8 mouse cellular contexts compared by ENCODE assay signal in the genomic region with DNA sequence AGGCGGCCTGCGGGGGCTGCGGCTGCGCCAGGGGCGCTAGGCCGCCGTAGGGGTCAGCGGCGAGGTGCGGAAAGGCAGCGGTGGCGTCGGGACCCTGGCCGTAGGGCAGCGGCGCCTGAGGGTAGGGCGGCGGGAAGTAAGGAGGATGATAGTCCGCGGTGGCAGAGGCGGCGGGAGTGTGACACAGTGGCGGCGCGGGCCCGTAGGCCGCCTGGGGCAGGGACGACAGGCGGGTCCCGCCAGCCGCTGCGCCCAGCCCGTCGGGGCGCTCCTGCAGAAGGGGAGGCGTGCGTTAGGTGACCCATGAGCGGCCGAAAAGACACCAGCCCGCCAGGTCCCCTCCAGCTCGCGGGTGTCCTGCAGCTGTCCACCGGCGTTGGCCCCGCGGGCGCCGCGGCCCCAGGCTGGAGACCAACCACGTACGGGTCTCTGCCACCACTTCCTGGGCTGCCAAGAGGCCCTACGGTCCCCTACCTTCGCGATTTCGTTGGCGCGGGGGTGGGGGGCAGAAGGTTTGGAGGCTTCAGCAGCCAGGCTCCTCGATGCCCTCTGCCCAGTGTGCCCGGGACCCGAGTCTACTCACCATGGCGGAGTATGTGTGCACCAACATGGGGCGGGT. TPM values are rescaled to one million over a fixed set of nuclear protein-coding genes. Genes with fewer than 3 reads are reported as not detected.
A peak's percentile ranks its signal among the peaks of the same experiment; 100 is the strongest.
DNase-seq lines count a peak whose midpoint lies in the region; ATAC-seq and TF ChIP-seq lines count a peak whose summit lies in the region.

No protein-coding gene starts in this region.

- peaks cover 84% of the 10 kb centered on the region for H3K27me3 ChIP-seq in lung, embryonic 14.5 days (ENCODE audit: insufficient read depth, low read length)
- peaks cover 100% of the 10 kb centered on the region for H3K27me3 ChIP-seq in forebrain, embryonic 12.5 days
- H3K27me3 ChIP-seq in limb, embryonic 14.5 days (ENCODE audit: control insufficient read depth, insufficient read depth, low read length) = peaks cover 78% of the 10 kb centered on the region

- peaks cover 2% of the 10 kb centered on the region; the same call in 1 of the 2 replicates for H3K4me1 ChIP-seq in lung, embryonic 14.5 days (ENCODE audit: insufficient read depth)
- no peaks in the 10 kb centered on the region for H3K4me1 ChIP-seq in lung, adult 2 months (ENCODE audit: control insufficient read depth, insufficient read depth, low read length)
- H3K4me1 ChIP-seq in forebrain, embryonic 12.5 days = peaks cover 30% of the 10 kb centered on the region
- H3K4me1 ChIP-seq in limb, embryonic 14.5 days (ENCODE audit: control insufficient read depth, insufficient read depth, low read length) = 0 out of 2 replicates have a peak, but pooled peaks cover 3% of the 10 kb centered on the region
- peaks cover 17% of the 10 kb centered on the region for H3K4me1 ChIP-seq in olfactory bulb, adult 2 months (ENCODE audit: control insufficient read depth, insufficient read depth, low read length)

- H3K4me2 ChIP-seq in lung, embryonic 14.5 days = peak overlapping the region; percentile 56
- H3K4me2 ChIP-seq in forebrain, embryonic 12.5 days = peak overlapping the region; percentile 40
- H3K4me2 ChIP-seq in limb, embryonic 14.5 days (replicated peaks; ENCODE audit: low read depth, low read length, severe bottlenecking) = peak overlapping the region; percentile 38

- WGBS in lung, embryonic 14.5 days = 2% methylated on average over 62 of the region's 62 CpGs
- 3% methylated on average over 57 of the region's 62 CpGs for WGBS in lung, adult 2 months
- 1% methylated on average over 57 of the region's 62 CpGs for WGBS in forebrain, embryonic 12.5 days
- WGBS in limb, embryonic 14.5 days = 1% methylated on average over 42 of the region's 62 CpGs
- WGBS in olfactory bulb, adult 2 months = 1% methylated on average over 61 of the region's 62 CpGs

- no peak overlapping the region; the same call in 1 of the 2 replicates for H3K9ac ChIP-seq in lung, embryonic 14.5 days
- 0 out of 2 replicates have a peak overlapping the region, but pooled peaks have one; percentile 7 for H3K9ac ChIP-seq in forebrain, embryonic 12.5 days
- H3K9ac ChIP-seq in limb, embryonic 14.5 days (ENCODE audit: low read depth, low read length, severe bottlenecking) = peak overlapping the region; percentile 34; the same call in 1 of the 2 replicates

- H3K36me3 ChIP-seq in lung, embryonic 14.5 days (ENCODE audit: insufficient read depth) = no peaks in the 10 kb centered on the region
- no peaks in the 10 kb centered on the region for H3K36me3 ChIP-seq in forebrain, embryonic 12.5 days (replicated peaks)
- no peaks in the 10 kb centered on the region for H3K36me3 ChIP-seq in limb, embryonic 14.5 days (ENCODE audit: control insufficient read depth, insufficient read depth, low read length)

- peak; percentile 33; the same call in 1 of the 2 replicates for ATAC-seq in lung, embryonic 14.5 days (ENCODE audit: insufficient read depth)
- ATAC-seq in forebrain, embryonic 12.5 days (ENCODE audit: low FRiP score) = peak; percentile 39; the same call in 1 of the 2 replicates
- no peak for ATAC-seq in limb, embryonic 14.5 days (ENCODE audit: low FRiP score, low read depth)

- no peak for TF ChIP-seq POLR2A in lung, adult 2 months (IDR thresholded peaks at IDR 0.05; ENCODE audit: borderline replicate concordance, extremely low read depth, low read depth, low read length)
- no peak for TF ChIP-seq POLR2A in limb, embryonic 14.5 days (IDR thresholded peaks at IDR 0.05; ENCODE audit: borderline replicate concordance, extremely low read depth, insufficient read depth, insufficient read length)
- TF ChIP-seq POLR2A in olfactory bulb, adult 2 months (IDR thresholded peaks at IDR 0.05; ENCODE audit: insufficient read depth, low read depth, low read length) = no peak

- H3K27ac ChIP-seq in lung, embryonic 14.5 days (ENCODE audit: low read depth) = no peak overlapping the region
- no peak overlapping the region for H3K27ac ChIP-seq in forebrain, embryonic 12.5 days
- no peak overlapping the region for H3K27ac ChIP-seq in limb, embryonic 14.5 days (replicated peaks; ENCODE audit: low read depth, low read length)
- H3K27ac ChIP-seq in olfactory bulb, adult 2 months (ENCODE audit: insufficient read depth, low read depth, low read length) = no peak overlapping the region

- H3K4me3 ChIP-seq in lung, embryonic 14.5 days (ENCODE audit: low read depth, low read length) = peak overlapping the region; percentile 33
- no peak overlapping the region for H3K4me3 ChIP-seq in lung, adult 2 months (replicated peaks; ENCODE audit: extremely low read depth, low read depth, low read length)
- H3K4me3 ChIP-seq in forebrain, embryonic 12.5 days (replicated peaks) = peak overlapping the region; percentile 31
- peak overlapping the region; percentile 28 for H3K4me3 ChIP-seq in limb, embryonic 14.5 days (replicated peaks; ENCODE audit: low read length)
- peak overlapping the region; percentile 22; the same call in 1 of the 2 replicates for H3K4me3 ChIP-seq in olfactory bulb, adult 2 months (ENCODE audit: insufficient read depth, low read depth, low read length)

- no peak for TF ChIP-seq CTCF in lung, embryonic 14.5 days (IDR thresholded peaks at IDR 0.05; ENCODE audit: low read depth)
- TF ChIP-seq CTCF in lung, adult 2 months (IDR thresholded peaks at IDR 0.05; ENCODE audit: insufficient read depth, low read length) = no peak
- no peak for TF ChIP-seq CTCF in olfactory bulb, adult 2 months (IDR thresholded peaks at IDR 0.05; ENCODE audit: insufficient read depth, low read depth, low read length)

- H3K9me3 ChIP-seq in lung, embryonic 14.5 days (ENCODE audit: low read depth, low read length) = no peaks in the 10 kb centered on the region
- H3K9me3 ChIP-seq in forebrain, embryonic 12.5 days = no peaks in the 10 kb centered on the region
- H3K9me3 ChIP-seq in limb, embryonic 14.5 days (ENCODE audit: control insufficient read depth, low read length) = no peaks in the 10 kb centered on the region

- no peak for DNase-seq in lung, embryonic 14.5 days
- DNase-seq in lung, adult 2 months = no peak
- DNase-seq in limb, embryonic 14.5 days (ENCODE audit: low spot score) = no peak
- DNase-seq in T-cell, adult 2 months (ENCODE audit: low spot score) = no peak
- DNase-seq in embryo, embryonic 10 days (ENCODE audit: low spot score) = no peak
- DNase-seq in right cerebral cortex, adult 18-20 months = no peak

RNA-seq across cellular contexts. Expression of gene Tfap2e, which starts 0.5 kb away (rescaled TPM):
- not detected in 2 replicates for polyA plus RNA-seq in lung, embryonic 14.5 days (2014; fragmentation: Nextera tagmentation; extraction: Ambion mirVana)
- 0.28 TPM in 1 of 2 replicates, not detected in the other for polyA plus RNA-seq in lung, adult 2 months (2012; rRNA removed)
- 0.87 and 1.2 TPM in 2 replicates for polyA plus RNA-seq in forebrain, embryonic 12.5 days (2016; fragmentation: Nextera tagmentation; extraction: Ambion mirVana)
- 0.48 and 0.53 TPM in 2 replicates for polyA plus RNA-seq in limb, embryonic 14.5 days (2012; rRNA removed)
- 0.34 and 0.46 TPM in 2 replicates for polyA plus RNA-seq in limb, embryonic 14.5 days (2014; fragmentation: Nextera tagmentation; extraction: Ambion mirVana)
- polyA plus RNA-seq in olfactory bulb, adult 2 months (2012; ENCODE audit: insufficient read depth, insufficient read length, low replicate concordance, missing spikeins) = not detected in 2 replicates

RNA-seq across cellular contexts. Expression of gene Ncdn, which starts 17.7 kb away (rescaled TPM):
- polyA plus RNA-seq in lung, embryonic 14.5 days (2014; fragmentation: Nextera tagmentation; extraction: Ambion mirVana) = 28.7 and 30.4 TPM in 2 replicates
- 31.5 and 31.9 TPM in 2 replicates for polyA plus RNA-seq in lung, adult 2 months (2012; rRNA removed)
- 46.4 and 52.3 TPM in 2 replicates for polyA plus RNA-seq in forebrain, embryonic 12.5 days (2016; fragmentation: Nextera tagmentation; extraction: Ambion mirVana)
- polyA plus RNA-seq in limb, embryonic 14.5 days (2012; rRNA removed) = 39.0 and 51.9 TPM in 2 replicates
- 29.1 and 29.8 TPM in 2 replicates for polyA plus RNA-seq in limb, embryonic 14.5 days (2014; fragmentation: Nextera tagmentation; extraction: Ambion mirVana)
- polyA plus RNA-seq in olfactory bulb, adult 2 months (2012; ENCODE audit: insufficient read depth, insufficient read length, low replicate concordance, missing spikeins) = 194 and 284 TPM in 2 replicates

RNA-seq across cellular contexts. Expression of gene AU040320, which starts 17.9 kb away (rescaled TPM):
- polyA plus RNA-seq in lung, embryonic 14.5 days (2014; fragmentation: Nextera tagmentation; extraction: Ambion mirVana) = 20.9 and 23.1 TPM in 2 replicates
- polyA plus RNA-seq in lung, adult 2 months (2012; rRNA removed) = 28.8 and 39.4 TPM in 2 replicates
- 32.9 and 33.5 TPM in 2 replicates for polyA plus RNA-seq in forebrain, embryonic 12.5 days (2016; fragmentation: Nextera tagmentation; extraction: Ambion mirVana)
- 27.7 and 31.8 TPM in 2 replicates for polyA plus RNA-seq in limb, embryonic 14.5 days (2012; rRNA removed)
- 21.1 and 22.9 TPM in 2 replicates for polyA plus RNA-seq in limb, embryonic 14.5 days (2014; fragmentation: Nextera tagmentation; extraction: Ambion mirVana)
- not detected in 2 replicates for polyA plus RNA-seq in olfactory bulb, adult 2 months (2012; ENCODE audit: insufficient read depth, insufficient read length, low replicate concordance, missing spikeins)

RNA-seq across cellular contexts. Expression of gene Psmb2, which starts 58.1 kb away (rescaled TPM):
- 510 and 528 TPM in 2 replicates for polyA plus RNA-seq in lung, embryonic 14.5 days (2014; fragmentation: Nextera tagmentation; extraction: Ambion mirVana)
- 110 and 146 TPM in 2 replicates for polyA plus RNA-seq in lung, adult 2 months (2012; rRNA removed)
- 472 and 480 TPM in 2 replicates for polyA plus RNA-seq in forebrain, embryonic 12.5 days (2016; fragmentation: Nextera tagmentation; extraction: Ambion mirVana)
- 235 and 263 TPM in 2 replicates for polyA plus RNA-seq in limb, embryonic 14.5 days (2012; rRNA removed)
- polyA plus RNA-seq in limb, embryonic 14.5 days (2014; fragmentation: Nextera tagmentation; extraction: Ambion mirVana) = 471 and 500 TPM in 2 replicates
- polyA plus RNA-seq in olfactory bulb, adult 2 months (2012; ENCODE audit: insufficient read depth, insufficient read length, low replicate concordance, missing spikeins) = not detected in 2 replicates
